Mouse (Mus musculus) mesoderm, embryonic 11.5 days (tissue): Measurements from ENCODE around the gene Tnfrsf14.
A peak's percentile ranks its signal among the peaks of the same experiment; 100 is the strongest.

Source experiments
- DNase-seq: peaks from one replicate; pipeline ENCODE4 v3.0.0-alpha.2; 2012; ENCODE audit warnings: low read depth, low spot score

Gene Tnfrsf14

GRCm38 (mm10) chr4:154928395-154929087 is at the start of gene Tnfrsf14:
TSS of gene Tnfrsf14 (minus strand) at chr4:154928563.
- DNase-seq: no peak

GRCm38 (mm10) chr4:154974163-154974611 is 45.8 kb upstream of the Tnfrsf14 start:
- DNase-seq: no peak

- no peak for DNase-seq
These were observed 44.2 kb upstream of the Tnfrsf14 start for GRCm38 (mm10) chr4:154972546-154972945.

GRCm38 (mm10) chr4:154967173-154967572 is 38.8 kb upstream of the Tnfrsf14 start:
- DNase-seq: peak; percentile 69

GRCm38 (mm10) chr4:154965856-154966255 is 37.5 kb upstream of the Tnfrsf14 start:
- no peak for DNase-seq

GRCm38 (mm10) chr4:154964581-154965235 is 36.3 kb upstream of the Tnfrsf14 start:
- DNase-seq: no peak

- DNase-seq: peak; percentile 90
These were observed 35.7 kb upstream of the Tnfrsf14 start, which contains the start of gene Pank4 for GRCm38 (mm10) chr4:154963901-154964580. TSS of gene Pank4 (plus strand) at chr4:154964123.

- DNase-seq: peak; percentile 51
These were observed 35.0 kb upstream of the Tnfrsf14 start for GRCm38 (mm10) chr4:154963190-154963836.

- no peak for DNase-seq
These were observed 34.3 kb upstream of the Tnfrsf14 start for GRCm38 (mm10) chr4:154962683-154963082.

- no peak for DNase-seq
These were observed 33.5 kb upstream of the Tnfrsf14 start for GRCm38 (mm10) chr4:154961911-154962310.

- DNase-seq: peak; percentile 41
These were observed 32.9 kb upstream of the Tnfrsf14 start for GRCm38 (mm10) chr4:154961226-154961738.

GRCm38 (mm10) chr4:154960690-154961225 is 32.4 kb upstream of the Tnfrsf14 start, which contains the start of gene Hes5:
TSS of gene Hes5 (plus strand) at chr4:154960923.
- DNase-seq: peak; percentile 88

- no peak for DNase-seq
These were observed 31.8 kb upstream of the Tnfrsf14 start for GRCm38 (mm10) chr4:154960021-154960689.

GRCm38 (mm10) chr4:154958621-154959020 is 30.3 kb upstream of the Tnfrsf14 start:
- no peak for DNase-seq

- peak; percentile 91 for DNase-seq
These were observed 29.8 kb upstream of the Tnfrsf14 start for GRCm38 (mm10) chr4:154958171-154958570.

GRCm38 (mm10) chr4:154957289-154957993 is 29.1 kb upstream of the Tnfrsf14 start:
- DNase-seq: no peak

GRCm38 (mm10) chr4:154956604-154957003 is 28.2 kb upstream of the Tnfrsf14 start:
- DNase-seq: no peak

- DNase-seq: peak; percentile 71
These were observed 24.3 kb upstream of the Tnfrsf14 start for GRCm38 (mm10) chr4:154952461-154953241.

- DNase-seq: peak; percentile 66
These were observed 21.2 kb upstream of the Tnfrsf14 start for GRCm38 (mm10) chr4:154949589-154949982.
